Mouse (Mus musculus) CH12.LX (cell line): ENCODE data around the gene Birc6. TPM values are rescaled to one million over a fixed set of nuclear protein-coding genes. Genes with fewer than 3 reads are reported as not detected.

Experiments used
- DNase-seq: peaks from one replicate; pipeline ENCODE4 v3.0.0-alpha.2; 2013; ENCODE audit errors: extremely low read depth
- H3K27ac ChIP-seq: 2 replicates; pipeline ENCODE4 v1.5.1; 2012; ENCODE audit warnings: low read depth, mild to moderate bottlenecking, control low read depth, moderate library complexity; ENCODE audit not compliant: insufficient read depth
- H3K27me3 ChIP-seq: replicated peaks from 2 replicates; pipeline ENCODE3; 2012; ENCODE audit warnings: inconsistent platforms
- H3K36me3 ChIP-seq, 2 experiments: replicated peaks in 1 of 2; 2 replicates each; pipeline versions ENCODE3 to v1.6.1; 2012; ENCODE audit warnings: inconsistent platforms in 1 of 2, low read length in 1 of 2, mild to moderate bottlenecking in 1 of 2, mixed read lengths in 1 of 2, moderate library complexity in 1 of 2; ENCODE audit not compliant: control insufficient read depth in 1 of 2, insufficient read depth in 1 of 2
- H3K4me1 ChIP-seq, 2 experiments: 2 replicates each; pipeline ENCODE4 v1.6.1; 2012; ENCODE audit warnings: inconsistent platforms in 1 of 2, moderate library complexity in 1 of 2; ENCODE audit not compliant: insufficient read depth in 2 of 2, control insufficient read depth in 1 of 2
- H3K4me2 ChIP-seq: 2 replicates; pipeline ENCODE4 v1.6.1; 2012; ENCODE audit warnings: low read depth, mild to moderate bottlenecking, control low read depth; ENCODE audit not compliant: poor library complexity, insufficient read depth, severe bottlenecking
- H3K4me3 ChIP-seq, 3 experiments: fragments of 150-350 bp in 1 of 3; sonication (generic) in 1 of 3; replicated peaks in 1 of 3; 2 replicates each; pipeline versions ENCODE3 to v1.5.1; 2011 to 2012; ENCODE audit warnings: low read depth in 2 of 3, low read length in 2 of 3, mild to moderate bottlenecking in 2 of 3, moderate library complexity in 2 of 3, control low read depth in 1 of 3, improper control_type of control experiment in 1 of 3, inconsistent platforms in 1 of 3, mixed read lengths in 1 of 3; ENCODE audit not compliant: poor library complexity in 1 of 3
- H3K79me2 ChIP-seq: replicated peaks from 2 replicates; pipeline ENCODE4 v1.6.1; 2012; ENCODE audit warnings: mild to moderate bottlenecking, moderate library complexity; ENCODE audit not compliant: control insufficient read depth, poor library complexity, insufficient read depth, severe bottlenecking; ENCODE audit errors: extremely low read depth
- H3K9ac ChIP-seq: 2 replicates; pipeline ENCODE4 v1.6.1; 2012; ENCODE audit warnings: low read depth, mild to moderate bottlenecking, control low read depth, moderate library complexity; ENCODE audit not compliant: insufficient read depth
- H3K9me3 ChIP-seq: replicated peaks from 2 replicates; pipeline ENCODE3; 2012; ENCODE audit warnings: low read length, inconsistent platforms, mixed read lengths
- EP300 ChIP-seq: IDR thresholded peaks from 2 replicates; pipeline ENCODE4 v1.6.1; 2011; ENCODE audit warnings: low read length, improper control_type of control experiment
- ETS1 ChIP-seq: conservative IDR thresholded peaks from 2 replicates; pipeline ENCODE4 v1.6.1; 2012; ENCODE audit warnings: low read depth, mild to moderate bottlenecking, inconsistent platforms, low read length, improper control_type of control experiment, moderate library complexity
- IRF4 ChIP-seq: IDR thresholded peaks from 2 replicates; pipeline ENCODE4 v1.6.1; 2014; ENCODE audit warnings: low read depth, mild to moderate bottlenecking, inconsistent platforms, low read length, improper control_type of control experiment
- JUN ChIP-seq: IDR thresholded peaks from 2 replicates; pipeline ENCODE4 v1.6.1; 2011; ENCODE audit warnings: low read depth, mild to moderate bottlenecking, low read length, improper control_type of control experiment, moderate library complexity; ENCODE audit not compliant: insufficient read depth
- JUND ChIP-seq: conservative IDR thresholded peaks from 2 replicates; pipeline ENCODE4 v1.6.1; 2011; ENCODE audit warnings: low read depth, low read length, improper control_type of control experiment
- MAFK ChIP-seq: IDR thresholded peaks from 2 replicates; pipeline ENCODE4 v1.6.1; 2011; ENCODE audit warnings: low read length, improper control_type of control experiment; ENCODE audit not compliant: insufficient replicate concordance
- MAX ChIP-seq: IDR thresholded peaks from 2 replicates; pipeline ENCODE4 v1.6.1; 2011; ENCODE audit warnings: low read length, improper control_type of control experiment
- MEF2A ChIP-seq: IDR thresholded peaks from 2 replicates; pipeline ENCODE4 v1.6.1; 2014; ENCODE audit warnings: low read depth, mild to moderate bottlenecking, inconsistent platforms, low read length, improper control_type of control experiment, borderline replicate concordance
- MYC ChIP-seq: IDR thresholded peaks from 2 replicates; pipeline ENCODE4 v1.6.1; 2011; ENCODE audit warnings: low read depth, mild to moderate bottlenecking, improper control_type of control experiment, low read length
- NRF1 ChIP-seq: IDR thresholded peaks from 2 replicates; pipeline ENCODE4 v1.6.1; 2014; ENCODE audit warnings: low read depth, mild to moderate bottlenecking, inconsistent platforms, low read length, improper control_type of control experiment, moderate library complexity
- POLR2AphosphoS2 ChIP-seq: IDR thresholded peaks from 2 replicates; pipeline ENCODE4 v1.6.1; 2011; ENCODE audit warnings: low read depth, low read length, improper control_type of control experiment
- SIN3A ChIP-seq: IDR thresholded peaks from 2 replicates; pipeline ENCODE4 v1.6.1; 2012; ENCODE audit warnings: low read length, improper control_type of control experiment, inconsistent platforms
- ZNF384 ChIP-seq: IDR thresholded peaks from 2 replicates; pipeline ENCODE4 v1.6.1; 2012; ENCODE audit warnings: low read depth, low read length, improper control_type of control experiment, inconsistent platforms
- dilution Hi-C: fragments of 300-500 bp; cut with MboI; formaldehyde crosslinking; loops from 2 replicates; pipeline ENCODE4 v1.14.3; 2020; ENCODE audit warnings: low sequenced_read_pairs; ENCODE audit not compliant: extremely low pct_unique_long_range_greater_than_20kb, extremely low pct_ligation_motif_present
- in situ Hi-C: fragments of 300-500 bp; cut with MboI; formaldehyde crosslinking; loops from 3 replicates; pipeline ENCODE4 v1.14.3; 2019; ENCODE audit warnings: low sequenced_read_pairs, low pct_ligation_motif_present, low pct_unique_long_range_greater_than_20kb, mixed read lengths
- polyA plus RNA-seq: library from polyadenylated mRNA; unstranded; fragments of >175 nt; gene quantifications from 2 replicates; pipeline ENCODE4 v1.2.1, GENCODE M21; 2012; ENCODE audit warnings: low read depth; ENCODE audit not compliant: insufficient read length
- total RNA-seq, 2 experiments: library from RNA; depleted of rRNA; stranded (reverse); fragments of 300-350 nt in 1 of 2; fragments of >200 nt in 1 of 2; gene quantifications; 2 replicates each; pipeline ENCODE4 v1.2.3; 2012 to 2014

Birc6 gene
- total and polyA plus RNA-seq, 3 experiments, result 55.5 to 78.7 (median 57.2) TPM

GRCm38 (mm10) chr17:74642445-74642844 lies 114.3 kb downstream of the Birc6 start:
- TF ChIP-seq MAX (no peak), MEF2A (no peak), ETS1 (no peak), POLR2AphosphoS2 (no peak)
- no peak overlapping the region for H3K4me3 ChIP-seq
- H3K27me3 ChIP-seq, result no peaks in the 10 kb centered on the region
- no peaks in the 10 kb centered on the region for H3K79me2 ChIP-seq
- H3K9ac ChIP-seq, result no peak overlapping the region
- H3K27ac ChIP-seq, result no peak overlapping the region
- no peak for DNase-seq
- in situ Hi-C loops, result no loop called here
- no peaks in the 10 kb centered on the region for H3K9me3 ChIP-seq
- peaks cover 37 to 71% of the 10 kb centered on the region in 2 experiments for H3K36me3 ChIP-seq
- dilution Hi-C loops, result no loop called here
- peaks cover 0 to 4% of the 10 kb centered on the region in 2 experiments; a peak in 2 of 4 replicates for H3K4me1 ChIP-seq
- no peak overlapping the region for H3K4me2 ChIP-seq

- peaks cover 41 to 71% of the 10 kb centered on the region in 2 experiments for H3K36me3 ChIP-seq
- H3K27ac ChIP-seq, result no peak overlapping the region
- no peak for DNase-seq
- H3K9me3 ChIP-seq, result no peaks in the 10 kb centered on the region
- in situ Hi-C loops, result no loop called here
- no peaks in the 10 kb centered on the region for H3K4me1 ChIP-seq
- dilution Hi-C loops, result no loop called here
- no peak overlapping the region for H3K9ac ChIP-seq
- no peak overlapping the region for H3K4me3 ChIP-seq
- H3K27me3 ChIP-seq, result no peaks in the 10 kb centered on the region
- TF ChIP-seq MYC (no peak), MAFK (no peak), POLR2AphosphoS2 (no peak), ZNF384 (no peak), SIN3A (no peak)
- TF ChIP-seq, all 38 proteins: peak for 0
- no peaks in the 10 kb centered on the region for H3K79me2 ChIP-seq
- H3K4me2 ChIP-seq, result no peak overlapping the region
These were observed 130.3 kb downstream of the Birc6 start for GRCm38 (mm10) chr17:74658362-74658761.

DNA sequence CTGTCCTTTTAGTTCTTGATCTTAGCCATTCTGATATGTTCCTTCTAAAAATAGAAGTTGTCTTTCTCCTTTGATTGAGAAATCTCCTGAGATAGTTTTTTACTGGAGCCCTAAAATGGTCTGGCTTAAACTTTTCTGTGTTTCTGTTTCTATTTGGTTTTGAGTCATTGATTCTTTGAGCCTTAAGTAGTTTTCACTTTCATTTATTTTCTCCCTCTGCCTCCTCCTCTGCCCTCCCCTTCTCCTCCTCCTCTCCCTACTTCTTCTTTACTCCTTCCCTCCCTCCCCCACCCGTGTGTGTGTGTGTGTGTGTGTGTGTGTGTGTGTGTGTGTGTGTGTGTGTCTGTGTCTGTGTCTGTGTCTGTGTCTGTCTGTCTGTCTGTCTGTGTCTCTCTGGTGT lies 139.9 kb downstream of the Birc6 start:
- dilution Hi-C loops (no loop called here), in situ Hi-C loops (no loop called here)
- H3K4me3 ChIP-seq, result no peak overlapping the region

More for the DNA sequence above, 139.9 kb downstream of the Birc6 start:
- Histone ChIP-seq H3K27ac (no peak overlapping the region), H3K27me3 (no peaks in the 10 kb centered on the region), H3K79me2 (no peaks in the 10 kb centered on the region), H3K9me3 (no peaks in the 10 kb centered on the region), H3K9ac (no peak overlapping the region), H3K4me2 (no peak overlapping the region; the same call in 1 of the 2 replicates), H3K36me3 (peaks cover 32 to 77% of the 10 kb centered on the region in 2 experiments), H3K4me1 (peaks cover 0 to 6% of the 10 kb centered on the region in 2 experiments; a peak in 1 of 4 replicates)
- TF ChIP-seq EP300, result 0 out of 2 replicates have a peak, but pooled peaks have one; percentile 25
- 0 out of 2 replicates have a peak, but pooled peaks have one; percentile 23 for TF ChIP-seq JUND
- TF ChIP-seq JUN, result peak; percentile 9; the same call in 1 of the 2 replicates
- peak; percentile 62 for TF ChIP-seq IRF4
- TF ChIP-seq NRF1, result no peak
- peak; percentile 2 for DNase-seq
